Mouse (Mus musculus): ENCODE measurements around the gene Clint1. TPM values are rescaled to one million over a fixed set of nuclear protein-coding genes. Genes with fewer than 3 reads are reported as not detected.

Clint1 gene
- polyA plus RNA-seq, 1 experiment from 2014 or later = 76.3 TPM

- POLR2A ChIA-PET = interaction anchor here (0.5 to 0.7 kb wide), 2 partner anchors 288 to 612 kb away, joined by 3 read pairs; no protein-coding TSS in a partner anchor
These were observed 92.8 kb downstream of the Clint1 start, which contains the start of gene Lsm11 for GRCm38 (mm10) chr11:45944643-45945156. Gene Lsm11, minus strand, starts transcription at chr11:45944935.

DNA sequence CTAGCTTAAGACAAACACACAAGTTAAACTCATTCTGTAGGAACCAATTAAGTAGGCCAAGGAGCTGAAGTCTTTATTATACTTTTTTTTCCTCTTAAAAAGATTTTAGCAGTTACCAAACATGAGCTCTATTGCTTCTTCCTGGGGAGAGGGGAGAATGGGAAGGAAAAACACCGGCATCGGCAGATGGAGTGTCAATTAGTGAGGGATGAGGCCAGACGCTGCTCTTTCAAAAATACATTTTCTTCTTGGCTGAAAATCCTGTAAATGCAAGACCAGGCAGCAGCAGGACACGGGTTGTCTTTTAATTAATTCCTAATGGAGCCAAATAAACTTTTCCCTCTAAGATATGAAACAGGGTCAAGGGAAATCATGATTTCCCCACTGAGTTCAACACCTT lies 94.9 kb downstream of the Clint1 start:
- CTCF ChIA-PET = interaction anchor here (0.9 to 3.9 kb wide), 3 partner anchors 8 to 22 kb away, joined by 3 to 21 read pairs (median 3); partner anchors contain the start of gene Thg1l
- no peaks in the 10 kb centered on the region for H3K27me3 ChIP-seq
- POLR2A ChIA-PET = no interaction called here
- in situ Hi-C loops (cut with MboI; ENCODE audit: low pct_unique_long_range_greater_than_20kb) = no loop called here
- ATAC-seq (no peak), DNase-seq (ENCODE audit: low read depth, low spot score) (no peak)
- TF ChIP-seq CTCF (IDR thresholded peaks at IDR 0.05) = no peak

More at GRCm38 (mm10) chr11:45944643-45945156, 92.8 kb downstream of the Clint1 start, which contains the start of gene Lsm11:
- in situ Hi-C loops (cut with MboI; ENCODE audit: low pct_unique_long_range_greater_than_20kb) = no loop called here
- CTCF ChIA-PET = interaction anchor here (2.2 to 3.9 kb wide), 2 partner anchors 10 to 11 kb away, joined by 10 to 21 read pairs; partner anchors contain the start of gene Thg1l
- no peaks in the 10 kb centered on the region for H3K27me3 ChIP-seq
- peak; percentile 100 for TF ChIP-seq CTCF (IDR thresholded peaks at IDR 0.05)
- ATAC-seq (peak; percentile 97), DNase-seq (ENCODE audit: low read depth, low spot score) (peak; percentile 71)

GRCm38 (mm10) chr11:45947491-45947890 lies 95.6 kb downstream of the Clint1 start:
- TF ChIP-seq CTCF (IDR thresholded peaks at IDR 0.05) = no peak
- in situ Hi-C loops (cut with MboI; ENCODE audit: low pct_unique_long_range_greater_than_20kb) = no loop called here
- CTCF ChIA-PET = no interaction called here
- no peaks in the 10 kb centered on the region for H3K27me3 ChIP-seq
- DNase-seq (ENCODE audit: low read depth, low spot score) = no peak
- POLR2A ChIA-PET = no interaction called here
- ATAC-seq = no peak

- ATAC-seq (peak; percentile 96), DNase-seq (ENCODE audit: low read depth, low spot score) (peak; percentile 64)
- POLR2A ChIA-PET = interaction anchor here (1.1 kb wide), 1 partner anchor 9 kb away, joined by 4 read pairs; no protein-coding TSS in a partner anchor
- CTCF ChIA-PET = interaction anchor here (2.8 kb wide), 1 partner anchor 10 kb away, joined by 21 read pairs; the partner anchor contains the start of gene Lsm11
- H3K27me3 ChIP-seq = no peaks in the 10 kb centered on the region
- in situ Hi-C loops (cut with MboI; ENCODE audit: low pct_unique_long_range_greater_than_20kb) = loop anchor here (5.0 kb wide), 1 partner anchor 252 kb away; no protein-coding TSS in a partner anchor
- no peak for TF ChIP-seq CTCF (IDR thresholded peaks at IDR 0.05)
These were observed 103.3 kb downstream of the Clint1 start, which contains the start of gene Thg1l for GRCm38 (mm10) chr11:45955127-45955627. Gene Thg1l, minus strand, starts transcription at chr11:45955494.

GRCm38 (mm10) chr11:45959598-45959997 lies 107.7 kb downstream of the Clint1 start:
- ATAC-seq (no peak), DNase-seq (ENCODE audit: low read depth, low spot score) (no peak)
- no peaks in the 10 kb centered on the region for H3K27me3 ChIP-seq
- POLR2A ChIA-PET = no interaction called here
- CTCF ChIA-PET = no interaction called here
- no peak for TF ChIP-seq CTCF (IDR thresholded peaks at IDR 0.05)
- in situ Hi-C loops (cut with MboI; ENCODE audit: low pct_unique_long_range_greater_than_20kb) = loop anchor here (5.0 kb wide), 1 partner anchor 248 kb away; no protein-coding TSS in a partner anchor

GRCm38 (mm10) chr11:45960003-45960402 lies 108.2 kb downstream of the Clint1 start:
- H3K27me3 ChIP-seq = peaks cover under 1% of the 10 kb centered on the region
- no peak for ATAC-seq
- in situ Hi-C loops (cut with MboI; ENCODE audit: low pct_unique_long_range_greater_than_20kb) = no loop called here
- ChIA-PET CTCF (no interaction called here), POLR2A (no interaction called here)
- no peak for DNase-seq (ENCODE audit: low read depth, low spot score)
- no peak for TF ChIP-seq CTCF (IDR thresholded peaks at IDR 0.05)

Other genes with a start within 250 kb of the Clint1 start
- 4.3 TPM for gene Lsm11, start 92.9 kb downstream of the Clint1 start, polyA plus RNA-seq (2021)
- gene Thg1l, start 103.4 kb downstream of the Clint1 start, polyA plus RNA-seq (2021) = 9.6 TPM
- not detected for gene Sox30, start 128.3 kb downstream of the Clint1 start, polyA plus RNA-seq (2021)
- 9.3 TPM for gene Gm12166, start 200.3 kb downstream of the Clint1 start, polyA plus RNA-seq (2021)
- 0.08 TPM for gene Adam19, start 203.9 kb downstream of the Clint1 start, polyA plus RNA-seq (2021)